Mouse (Mus musculus) adrenal gland, adult 2 months (tissue): ENCODE data around the gene Cox15. TPM values are rescaled to one million over a fixed set of nuclear protein-coding genes. Genes with fewer than 3 reads are reported as not detected.
A peak's percentile ranks its signal among the peaks of the same experiment; 100 is the strongest.

Source experiments
- DNase-seq: peaks from one replicate; pipeline ENCODE4 v3.0.0; 2021
- polyA plus RNA-seq: library from polyadenylated mRNA; depleted of rRNA; stranded (reverse); fragments of >200 nt; gene quantifications from 2 replicates; pipeline ENCODE4 v1.2.3, GENCODE M21; 2012; rRNA removed
- total RNA-seq, 2 experiments: library from RNA; stranded (reverse); gene quantifications; 2 replicates each; pipeline ENCODE4 v1.2.3; 2021

The Cox15 gene
- total and polyA plus RNA-seq, 3 experiments, result 25.3 to 59.4 (median 36.4) TPM

GRCm38 (mm10) chr19:43708206-43708605, 44.6 kb downstream of the Cox15 start:
- DNase-seq, result no peak

- no peak for DNase-seq
Observed at GRCm38 (mm10) chr19:43704787-43705497, 47.9 kb downstream of the Cox15 start.

- no peak for DNase-seq
Observed at GRCm38 (mm10) chr19:43704211-43704610, 48.6 kb downstream of the Cox15 start.

DNA sequence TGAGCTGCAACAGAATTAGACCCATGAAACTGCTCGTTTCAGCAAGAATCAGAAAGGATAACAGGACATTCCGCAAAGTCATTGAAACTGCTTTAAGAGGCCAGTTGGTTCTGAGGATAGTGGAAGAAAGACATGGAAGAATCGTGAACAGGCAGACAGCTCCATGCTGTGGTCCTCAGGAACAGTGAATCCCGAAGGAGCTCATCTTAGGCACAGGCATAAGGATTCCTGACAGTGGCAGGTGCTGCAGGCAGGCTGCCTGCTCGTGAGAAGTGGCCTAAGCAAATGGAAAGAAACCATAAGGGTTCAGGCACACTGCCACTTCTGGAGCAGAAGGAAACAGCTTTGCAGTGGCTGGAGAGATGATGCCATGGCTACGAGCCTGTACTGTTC, 53.0 kb downstream of the Cox15 start:
- no peak for DNase-seq

- no peak for DNase-seq
Observed at GRCm38 (mm10) chr19:43699021-43699762, 53.6 kb downstream of the Cox15 start.

DNA sequence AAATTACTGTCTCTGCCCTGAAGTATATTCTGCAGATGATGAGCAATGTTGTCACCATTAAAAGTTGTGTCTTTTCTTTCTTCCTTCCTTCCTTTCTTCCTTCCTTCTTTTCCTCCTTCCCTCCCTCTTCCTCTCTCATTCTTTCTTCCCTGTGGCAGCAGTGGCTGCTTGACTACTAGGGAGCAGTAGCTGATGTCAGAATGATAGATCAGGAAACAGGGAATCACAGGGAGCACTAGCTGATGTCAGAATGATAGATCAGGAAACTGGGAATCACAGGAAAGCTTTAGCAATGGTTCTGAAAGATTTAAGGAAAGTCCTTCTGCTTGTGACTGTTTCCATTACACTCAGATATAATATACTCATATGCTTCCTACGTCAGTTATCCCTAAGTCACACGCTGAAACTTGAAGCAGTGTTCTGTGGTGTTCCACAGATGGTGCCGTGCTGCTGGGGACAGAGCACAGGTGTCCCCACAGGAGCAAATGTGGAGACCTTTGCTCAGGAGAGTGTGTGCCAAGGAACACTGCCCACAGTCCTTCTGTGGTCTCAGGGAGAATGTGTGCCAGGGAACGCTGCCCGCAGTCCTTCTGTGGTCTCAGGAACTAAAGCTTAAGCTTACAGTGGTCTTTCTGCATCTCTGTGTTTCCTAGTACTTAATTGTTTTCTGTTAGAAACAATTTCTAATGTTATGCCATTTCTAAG, 55.0 kb downstream of the Cox15 start:
- DNase-seq, result no peak

- DNase-seq, result no peak
Observed at GRCm38 (mm10) chr19:43695514-43695964, 57.3 kb downstream of the Cox15 start.

GRCm38 (mm10) chr19:43692815-43693214, 60.0 kb downstream of the Cox15 start:
- no peak for DNase-seq

GRCm38 (mm10) chr19:43689419-43690246, 63.2 kb downstream of the Cox15 start, which contains the start of gene Entpd7:
TSS of gene Entpd7 (plus strand) at chr19:43689672.
- peak; percentile 99 for DNase-seq

Other genes with a start within 250 kb of the Cox15 start
- 100 to 1,000 TPM; 153 to 283 TPM for gene Got1, start 228.4 kb downstream of the Cox15 start, total RNA-seq
- 55.8 and 96.7 TPM in 2 replicates for gene Got1, start 228.4 kb downstream of the Cox15 start, polyA plus RNA-seq
- gene Nkx2-3, start 140.7 kb downstream of the Cox15 start, total RNA-seq, result not detected
- not detected in 2 replicates for gene Nkx2-3, start 140.7 kb downstream of the Cox15 start, polyA plus RNA-seq
- gene Slc25a28, start 78.1 kb downstream of the Cox15 start, total RNA-seq, result 10 to 100 TPM; 62.3 to 73.1 TPM
- gene Slc25a28, start 78.1 kb downstream of the Cox15 start, polyA plus RNA-seq, result 93.6 and 111 TPM in 2 replicates
- gene Entpd7, start 63.3 kb downstream of the Cox15 start, total RNA-seq, result 10 to 100 TPM; 16.3 to 20.0 TPM
- 3.6 and 4.0 TPM in 2 replicates for gene Entpd7, start 63.3 kb downstream of the Cox15 start, polyA plus RNA-seq
- gene Cutc, start within 50 bp of the Cox15 start, total RNA-seq, result 10 to 100 TPM in 1 of 2 experiments, 1 to 10 TPM in 1; 8.3 to 12.3 TPM
- 1.6 and 2.6 TPM in 2 replicates for gene Cutc, start within 50 bp of the Cox15 start, polyA plus RNA-seq
- gene Abcc2, start 29.2 kb upstream of the Cox15 start, total RNA-seq, result 1 to 10 TPM in 1 of 2 experiments, under 1 TPM in 1; 0.17 to 1.0 TPM
- gene Abcc2, start 29.2 kb upstream of the Cox15 start, polyA plus RNA-seq, result 0.04 and 0.28 TPM in 2 replicates
- gene Dnmbp, start 187.2 kb upstream of the Cox15 start, total RNA-seq, result 10 to 100 TPM; 13.3 to 13.9 TPM
- gene Dnmbp, start 187.2 kb upstream of the Cox15 start, polyA plus RNA-seq, result 10.8 and 11.3 TPM in 2 replicates
- gene Cpn1, start 233.6 kb upstream of the Cox15 start, total RNA-seq, result under 1 TPM; 0.14 to 0.66 TPM
- gene Cpn1, start 233.6 kb upstream of the Cox15 start, polyA plus RNA-seq, result not detected in 2 replicates